Mouse (Mus musculus) left cerebral cortex, adult 2 months (tissue): Measurements from ENCODE around the gene Gli3. TPM values are rescaled to one million over a fixed set of nuclear protein-coding genes. Genes with fewer than 3 reads are reported as not detected.

Experiments used
- DNase-seq, 2 experiments: peaks; one replicate each; pipeline ENCODE4 v3.0.0; 2021 to 2022; ENCODE audit warnings: low spot score in 2 of 2, mixed read lengths in 1 of 2; ENCODE audit errors: extremely low spot score in 1 of 2
- H3K27ac ChIP-seq: fragments of 200-600 bp; 2 replicates; pipeline ENCODE4 v1.8.1; 2022
- H3K4me3 ChIP-seq: fragments of 200-600 bp; 2 replicates; pipeline ENCODE4 v1.8.1; 2022
- CTCF ChIP-seq: fragments of 200-600 bp; IDR thresholded peaks from 2 replicates; pipeline ENCODE4 v1.8.1; 2022; ENCODE audit warnings: antibody characterized with exemption, mild to moderate bottlenecking, moderate library complexity
- intact Hi-C: fragments of 180-260 bp; cut with DNase I; formaldehyde crosslinking; loops from one replicate; pipeline ENCODE4 v1.15.1; 2025
- total RNA-seq, 2 experiments: library from RNA; stranded (reverse); gene quantifications; 2 replicates each; pipeline ENCODE4 v1.2.3; 2021

The Gli3 gene
- total RNA-seq, 2 experiments from 2014 or later = 9.9 to 10.0 TPM

DNA sequence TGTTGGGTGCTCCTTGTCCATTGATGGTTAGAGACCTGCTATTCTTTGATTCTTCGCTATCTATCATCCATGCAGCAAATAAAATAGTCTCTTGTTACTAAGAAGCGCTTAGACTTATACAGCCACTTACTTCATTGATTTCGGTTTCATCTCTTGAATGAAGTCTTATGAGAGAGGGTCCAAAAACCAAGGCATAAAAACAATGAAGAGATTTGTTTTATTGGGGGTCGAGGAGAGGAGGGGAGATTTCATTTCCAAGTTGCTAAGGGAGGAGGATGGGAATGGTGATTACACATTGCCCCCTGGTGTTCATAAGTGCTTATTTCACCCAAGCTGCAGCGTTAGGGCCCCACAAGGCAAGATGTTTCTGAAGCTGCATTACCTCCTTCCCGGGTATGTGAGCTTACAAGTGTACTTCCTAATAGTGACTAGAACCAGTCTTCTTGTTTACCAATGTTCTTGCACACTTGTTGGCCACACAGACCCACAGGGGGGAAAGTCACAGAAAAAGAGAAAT, 299.9 kb downstream of the Gli3 start:
- peak; percentile 43 to 54 for DNase-seq
- H3K4me3 ChIP-seq = no peak overlapping the region
- H3K27ac ChIP-seq = no peak overlapping the region
- TF ChIP-seq CTCF = peak; percentile 85
- intact Hi-C loops = loop anchor here (1.0 kb wide), 1 partner anchor 1113 kb away; no protein-coding TSS in a partner anchor

DNA sequence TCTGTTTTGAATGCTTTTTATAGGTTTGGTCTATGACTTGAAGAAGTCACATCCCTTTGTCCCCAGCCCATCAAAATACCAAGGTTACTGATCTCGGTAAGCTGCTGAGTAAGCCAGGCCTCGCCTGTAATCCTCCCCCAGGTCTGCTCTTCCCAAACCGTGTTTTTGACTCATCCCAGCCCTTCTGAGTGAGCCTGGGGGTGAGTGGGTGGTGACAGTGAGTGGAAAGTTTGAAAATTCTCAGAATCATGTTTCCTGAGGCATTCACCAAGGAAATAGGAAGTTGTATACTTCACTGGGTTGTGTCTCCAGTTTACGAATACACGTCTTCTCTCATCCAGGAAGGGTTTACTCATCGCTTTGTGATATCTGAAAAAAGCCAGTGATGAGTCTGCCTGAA, 314.6 kb downstream of the Gli3 start:
- no peak for TF ChIP-seq CTCF
- intact Hi-C loops = loop anchor here (5.0 kb wide), 1 partner anchor 205 kb away; no protein-coding TSS in a partner anchor
- Histone ChIP-seq H3K4me3 (no peak overlapping the region), H3K27ac (no peak overlapping the region)
- peak; percentile 53 to 67 for DNase-seq
